Mouse (Mus musculus) G1E (cell line): ENCODE measurements around the gene Dnajc1.

ENCODE experiments used
- CTCF ChIP-seq: IDR thresholded peaks from 2 replicates; pipeline ENCODE4 v1.5.1; 2012; ENCODE audit warnings: low read depth, low read length, inconsistent platforms, mixed read lengths
- POLR2AphosphoS5 ChIP-seq: IDR thresholded peaks from 2 replicates; pipeline ENCODE4 v1.6.1; 2012; ENCODE audit warnings: low read depth, low read length, inconsistent platforms; ENCODE audit not compliant: insufficient replicate concordance

- TF ChIP-seq CTCF: no peak
- no peak for TF ChIP-seq POLR2AphosphoS5
Measured at GRCm38 (mm10) chr2:18195691-18196396, 196.8 kb downstream of the Dnajc1 start.
